Mouse (Mus musculus): ENCODE data around the gene 2010003K11Rik. TPM values are rescaled to one million over a fixed set of nuclear protein-coding genes. Genes with fewer than 3 reads are reported as not detected.

Gene 2010003K11Rik
- polyA plus RNA-seq, 1 experiment from 2014 or later = 0.45 TPM

Other genes with a start within 250 kb of the 2010003K11Rik start
- 2.1 TPM in 2 replicates for gene Ssh3, start 229.4 kb downstream of the 2010003K11Rik start, polyA plus RNA-seq (2015; fragmentation: Nextera tagmentation; extraction: Ambion mirVana)
- gene Ankrd13d, start 215.4 kb downstream of the 2010003K11Rik start, polyA plus RNA-seq (2015; fragmentation: Nextera tagmentation; extraction: Ambion mirVana) = 1.1 and 1.2 TPM in 2 replicates
- 7.8 and 9.5 TPM in 2 replicates for gene Grk2, start 192.4 kb downstream of the 2010003K11Rik start, polyA plus RNA-seq (2015; fragmentation: Nextera tagmentation; extraction: Ambion mirVana)
- 11.0 and 13.7 TPM in 2 replicates for gene Kdm2a, start 100.3 kb downstream of the 2010003K11Rik start, polyA plus RNA-seq (2015; fragmentation: Nextera tagmentation; extraction: Ambion mirVana)
- 8.0 and 11.8 TPM in 2 replicates for gene Rhod, start 59.2 kb downstream of the 2010003K11Rik start, polyA plus RNA-seq (2015; fragmentation: Nextera tagmentation; extraction: Ambion mirVana)
- gene Syt12, start 21.1 kb downstream of the 2010003K11Rik start, polyA plus RNA-seq (2015; fragmentation: Nextera tagmentation; extraction: Ambion mirVana) = 0.20 and 0.32 TPM in 2 replicates
- 88.7 and 118 TPM in 2 replicates for gene Pcx, start 11.9 kb upstream of the 2010003K11Rik start, polyA plus RNA-seq (2015; fragmentation: Nextera tagmentation; extraction: Ambion mirVana)
- 0.23 and 0.28 TPM in 2 replicates for gene Lrfn4, start 117.1 kb upstream of the 2010003K11Rik start, polyA plus RNA-seq (2015; fragmentation: Nextera tagmentation; extraction: Ambion mirVana)
- gene Rce1, start 127.1 kb upstream of the 2010003K11Rik start, polyA plus RNA-seq (2015; fragmentation: Nextera tagmentation; extraction: Ambion mirVana) = 22.5 and 23.5 TPM in 2 replicates
- 0.40 and 0.57 TPM in 2 replicates for gene Gm960, start 200.1 kb upstream of the 2010003K11Rik start, polyA plus RNA-seq (2015; fragmentation: Nextera tagmentation; extraction: Ambion mirVana)
- 0.07 and 0.12 TPM in 2 replicates for gene Sptbn2, start 212.6 kb upstream of the 2010003K11Rik start, polyA plus RNA-seq (2015; fragmentation: Nextera tagmentation; extraction: Ambion mirVana)